Mouse (Mus musculus): ENCODE results near the gene Scgb1b3.

Scgb1b3 gene

GRCm38 (mm10) chr7:31375292-31375691 is at the start of gene Scgb1b3:
Gene Scgb1b3 (plus strand): TSS chr7:31375592.
- DNase-seq (ENCODE audit: low spot score) = no peak

GRCm38 (mm10) chr7:31362022-31362560 is 13.3 kb upstream of the Scgb1b3 start, which contains the start of gene Scgb2b3:
Gene Scgb2b3 (minus strand): TSS chr7:31362072.
- no peak for DNase-seq (ENCODE audit: low spot score)
